Mouse (Mus musculus) pancreas, adult 10 weeks (tissue): ENCODE data around the gene Klk1b1. TPM values are rescaled to one million over a fixed set of nuclear protein-coding genes. Genes with fewer than 3 reads are reported as not detected.

Experiments
- polyA plus RNA-seq: library from polyadenylated mRNA; stranded (reverse); fragments of 350-450 nt; fragmentation: Illumina TruSeq; extraction: RNeasy Lipid Tissue Mini Kit (QIAGEN cat#74804); gene quantifications from one replicate; pipeline ENCODE4 v1.2.3, GENCODE M21; 2015; ENCODE audit warnings: low read depth, low replicate concordance; ENCODE audit not compliant: insufficient read depth

The Klk1b1 gene
- not detected for polyA plus RNA-seq

DNA sequence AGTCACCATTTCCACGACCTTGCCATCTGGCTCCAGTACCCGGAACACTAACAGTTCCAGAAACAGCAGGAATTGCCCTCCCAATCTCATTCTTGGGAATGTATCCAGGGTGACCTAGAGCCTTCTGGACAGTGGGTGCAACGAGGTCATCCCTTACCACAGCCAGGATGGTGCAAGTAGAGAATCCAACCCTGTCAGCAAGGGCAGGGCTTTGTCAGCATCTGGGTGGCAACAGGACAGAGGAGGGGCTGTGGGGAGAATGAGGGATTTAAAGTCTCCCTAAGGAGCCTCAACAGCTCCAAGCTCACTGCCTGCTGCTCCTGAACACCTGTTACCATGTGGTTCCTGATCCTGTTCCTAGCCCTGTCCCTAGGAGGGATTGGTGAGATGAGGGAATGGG lies at the start of gene Klk1b1:
Klk1b1 (plus strand) TSS at position 301 of the 400 bp plus-strand sequence.

GRCm38 (mm10) chr7:43933440-43933839 lies 33.1 kb upstream of the Klk1b1 start, which contains the start of gene Klk15:
Gene Klk15, plus strand, starts transcription at chr7:43933740.

GRCm38 (mm10) chr7:43950364-43950763 lies 16.2 kb upstream of the Klk1b1 start, which contains the start of gene Klk1b8:
Gene Klk1b8, plus strand, starts transcription at chr7:43950664.

GRCm38 (mm10) chr7:43975761-43976160 lies 9.2 kb downstream of the Klk1b1 start, which contains the start of gene Klk1b9:
Gene Klk1b9, plus strand, starts transcription at chr7:43976061.

GRCm38 (mm10) chr7:43995577-43995976 lies 29.0 kb downstream of the Klk1b1 start, which contains the start of gene Klk1b11:
Gene Klk1b11, plus strand, starts transcription at chr7:43995877.

GRCm38 (mm10) chr7:44011868-44012267 lies 45.3 kb downstream of the Klk1b1 start, which contains the start of gene Klk1b26:
Gene Klk1b26, plus strand, starts transcription at chr7:44012168.

Other genes starting within 250 kb of the Klk1b1 start
- not detected for gene Klk12, start 197.9 kb upstream of the Klk1b1 start, polyA plus RNA-seq
- gene Klk11, start 192.1 kb upstream of the Klk1b1 start, polyA plus RNA-seq: not detected
- gene Klk10, start 185.7 kb upstream of the Klk1b1 start, polyA plus RNA-seq: not detected
- gene Klk9, start 174.9 kb upstream of the Klk1b1 start, polyA plus RNA-seq: not detected
- 2.5 TPM for gene Klk8, start 169.2 kb upstream of the Klk1b1 start, polyA plus RNA-seq
- not detected for gene Klk7, start 155.5 kb upstream of the Klk1b1 start, polyA plus RNA-seq
- gene Klk6, start 142.3 kb upstream of the Klk1b1 start, polyA plus RNA-seq: not detected
- not detected for gene Klk5, start 124.8 kb upstream of the Klk1b1 start, polyA plus RNA-seq
- not detected for gene Klk4, start 85.6 kb upstream of the Klk1b1 start, polyA plus RNA-seq
- gene Klk15, start 33.0 kb upstream of the Klk1b1 start, polyA plus RNA-seq: not detected
- 4.6 TPM for gene Klk1b8, start 16.1 kb upstream of the Klk1b1 start, polyA plus RNA-seq
- gene Klk1b9, start 9.3 kb downstream of the Klk1b1 start, polyA plus RNA-seq: not detected
- 4.9 TPM for gene Klk1b11, start 29.1 kb downstream of the Klk1b1 start, polyA plus RNA-seq
- 1.6 TPM for gene Klk1b26, start 45.4 kb downstream of the Klk1b1 start, polyA plus RNA-seq
- 1.0 TPM for gene Klk1b27, start 85.5 kb downstream of the Klk1b1 start, polyA plus RNA-seq
- not detected for gene Klk1b21, start 135.6 kb downstream of the Klk1b1 start, polyA plus RNA-seq
- not detected for gene Klk1b22, start 145.9 kb downstream of the Klk1b1 start, polyA plus RNA-seq
- not detected for gene Klk1b16, start 170.0 kb downstream of the Klk1b1 start, polyA plus RNA-seq
- 8.0 TPM for gene Klk1b24, start 221.5 kb downstream of the Klk1b1 start, polyA plus RNA-seq
- gene Klk1b3, start 231.4 kb downstream of the Klk1b1 start, polyA plus RNA-seq: 12.3 TPM
- 12.1 TPM for gene Klk1b4, start 240.7 kb downstream of the Klk1b1 start, polyA plus RNA-seq
- gene Klk1b5, start 249.2 kb downstream of the Klk1b1 start, polyA plus RNA-seq: 50.2 TPM